Mouse (Mus musculus): ENCODE results near the gene Gjc2. TPM values are rescaled to one million over a fixed set of nuclear protein-coding genes. Genes with fewer than 3 reads are reported as not detected.

Gene Gjc2
- polyA plus RNA-seq, 1 experiment: 8.9 TPM

DNA sequence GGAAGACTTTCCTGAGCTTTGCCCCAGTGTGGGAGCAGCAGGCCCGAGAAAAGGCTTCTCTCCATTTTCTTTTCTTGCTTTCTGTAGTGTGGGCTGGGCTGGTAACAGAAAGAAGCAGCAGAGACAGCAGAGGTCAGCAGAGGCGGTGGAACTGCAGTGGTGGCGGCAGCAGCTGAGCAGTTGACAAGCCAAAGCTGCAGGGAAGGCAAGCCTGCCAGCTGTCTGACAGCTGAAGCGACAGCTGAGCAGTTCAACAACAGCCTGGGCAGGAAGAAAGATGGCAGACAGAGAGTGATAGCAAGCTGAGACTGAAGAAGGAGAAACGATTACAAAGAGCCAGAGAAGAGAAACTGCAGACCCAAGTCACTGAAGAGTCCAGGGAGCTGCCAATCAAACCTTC, 21.6 kb downstream of the Gjc2 start:
- no peak for DNase-seq (ENCODE audit: low spot score)

DNA sequence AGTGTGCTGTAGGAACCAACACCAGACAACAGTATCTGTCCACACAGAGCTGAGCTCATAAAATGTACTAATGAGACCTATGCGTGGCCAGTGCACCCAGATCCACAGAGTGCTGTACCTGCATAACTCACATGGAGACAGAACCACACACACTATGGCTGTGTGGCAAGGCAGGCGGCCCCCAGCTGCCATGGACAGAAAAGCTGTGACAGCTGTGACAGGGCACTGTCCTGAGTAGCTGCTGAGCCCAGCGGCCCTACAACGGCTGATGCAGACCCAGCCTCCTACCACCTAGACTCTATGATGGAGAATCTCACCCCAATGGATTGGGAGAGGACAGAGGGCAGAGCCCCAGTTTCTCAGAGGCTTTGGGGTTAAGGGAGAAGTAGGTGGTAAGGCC, 23.5 kb downstream of the Gjc2 start:
- no peak for DNase-seq (ENCODE audit: low spot score)

DNA sequence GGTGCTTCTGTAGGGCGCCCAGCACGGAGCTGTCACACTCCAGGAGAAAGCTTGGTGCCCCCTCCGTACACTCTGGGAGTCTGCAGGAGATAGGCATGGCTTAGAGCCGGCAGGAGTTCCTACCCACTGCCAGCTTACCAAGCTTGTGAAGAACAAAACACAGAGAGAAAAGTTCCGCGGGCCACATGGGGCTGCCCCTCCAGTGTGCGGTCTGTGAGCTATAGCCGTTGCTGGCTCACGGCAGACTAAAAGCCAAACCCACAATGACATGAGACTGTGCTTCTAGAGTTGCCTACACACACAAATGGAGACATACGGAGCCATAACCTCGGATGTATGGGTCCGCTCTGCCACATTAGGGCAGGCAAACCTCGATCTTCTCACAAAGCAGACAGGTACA, 23.9 kb downstream of the Gjc2 start:
- no peak for DNase-seq (ENCODE audit: low spot score)

DNA sequence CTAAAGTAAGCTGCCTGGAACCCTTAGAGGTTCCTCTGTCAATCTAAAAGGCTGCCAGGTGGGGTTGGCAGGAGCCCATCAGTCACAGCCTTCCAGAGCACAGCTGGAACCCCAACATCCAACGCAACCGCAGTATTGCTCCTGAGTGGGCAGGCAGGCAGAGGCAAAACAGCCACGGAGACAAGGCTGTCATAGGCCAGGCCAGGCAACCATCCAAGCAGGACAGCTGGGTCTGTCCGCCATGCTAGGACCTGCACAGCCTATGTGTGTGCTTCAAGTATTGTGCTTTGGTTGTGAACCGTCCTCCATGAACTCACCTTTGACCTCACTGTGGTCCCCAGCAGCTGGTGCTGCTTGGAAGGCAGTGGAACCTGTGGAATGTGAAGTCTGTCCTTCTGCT, 27.1 kb downstream of the Gjc2 start:
- no peak for DNase-seq (ENCODE audit: low spot score)

DNA sequence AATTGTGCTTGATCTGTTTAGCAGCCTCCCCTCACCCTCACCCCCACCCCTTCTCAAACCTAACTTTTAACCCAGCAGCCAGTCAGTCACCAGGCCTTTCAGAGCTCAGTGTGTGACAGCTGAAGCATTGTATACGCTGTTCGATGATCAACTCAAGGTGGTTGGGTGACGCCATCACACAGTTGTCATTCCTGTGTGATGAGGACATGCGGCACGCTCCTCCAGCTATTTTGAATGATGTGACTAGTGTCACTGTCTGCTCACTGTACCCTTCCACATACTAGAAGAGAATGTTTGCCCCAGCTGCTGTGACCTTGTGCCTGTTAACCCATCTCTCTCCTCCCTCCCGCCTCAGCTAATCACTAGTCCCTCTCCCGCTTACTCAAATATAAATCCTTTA, 28.8 kb downstream of the Gjc2 start:
- DNase-seq (ENCODE audit: low spot score): no peak

DNA sequence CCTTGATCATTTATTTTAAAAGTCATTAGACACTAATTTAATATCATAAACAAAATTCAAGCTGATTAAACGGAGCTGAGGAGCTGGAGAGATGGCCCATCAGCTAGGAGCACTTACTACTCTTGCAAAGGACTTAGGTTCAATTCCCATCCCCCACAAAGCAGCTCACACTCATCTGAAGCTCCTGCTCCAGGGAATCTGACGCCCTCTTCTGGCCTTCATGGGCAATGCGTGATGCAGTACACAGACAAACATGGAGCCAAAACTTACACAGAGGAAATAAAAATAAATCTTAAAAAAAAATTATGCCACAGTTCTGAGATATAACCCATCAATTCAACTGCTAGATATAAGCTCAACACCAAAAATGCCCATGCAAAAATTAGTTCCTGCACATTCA, 31.3 kb downstream of the Gjc2 start:
- no peak for DNase-seq (ENCODE audit: low spot score)

DNA sequence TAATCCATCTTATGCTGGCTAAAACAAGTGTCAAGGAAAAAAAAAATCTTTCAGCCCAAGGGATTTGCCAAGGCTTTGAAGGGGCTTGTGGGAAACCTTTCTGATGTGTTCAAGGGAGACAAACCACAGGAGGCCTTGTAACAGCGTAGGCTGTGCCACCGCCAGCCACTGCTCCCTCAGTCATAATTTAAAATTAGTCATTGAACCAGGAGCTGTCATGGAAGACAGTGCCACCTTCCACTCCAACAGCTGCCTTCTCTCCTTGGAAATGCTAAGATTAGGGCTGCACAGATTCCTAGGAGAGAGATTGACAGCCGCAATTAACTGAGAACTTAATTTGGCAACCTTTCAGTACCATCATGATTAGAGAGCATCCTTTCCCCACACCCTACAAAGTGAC, 33.7 kb downstream of the Gjc2 start:
- no peak for DNase-seq (ENCODE audit: low spot score)

DNA sequence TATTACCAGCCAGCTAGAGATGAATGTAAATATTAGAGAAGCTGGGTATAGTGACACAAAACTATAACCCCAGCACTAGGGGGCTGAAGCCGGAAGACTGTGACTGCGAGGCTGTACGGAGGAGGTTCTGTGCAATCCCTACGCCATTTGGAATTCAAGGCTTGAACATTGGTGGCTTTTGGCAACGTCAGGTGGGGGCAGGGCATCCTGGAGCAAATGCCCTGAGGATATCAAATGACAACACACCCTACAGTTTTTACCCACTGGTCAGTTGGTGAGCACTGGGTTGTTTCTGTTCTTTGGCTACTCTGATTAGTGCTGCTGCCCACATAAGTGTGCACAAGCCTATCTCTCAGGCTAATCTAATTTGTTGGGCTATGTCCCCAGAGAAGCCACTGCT, 40.1 kb downstream of the Gjc2 start:
- no peak for DNase-seq (ENCODE audit: low spot score)

DNA sequence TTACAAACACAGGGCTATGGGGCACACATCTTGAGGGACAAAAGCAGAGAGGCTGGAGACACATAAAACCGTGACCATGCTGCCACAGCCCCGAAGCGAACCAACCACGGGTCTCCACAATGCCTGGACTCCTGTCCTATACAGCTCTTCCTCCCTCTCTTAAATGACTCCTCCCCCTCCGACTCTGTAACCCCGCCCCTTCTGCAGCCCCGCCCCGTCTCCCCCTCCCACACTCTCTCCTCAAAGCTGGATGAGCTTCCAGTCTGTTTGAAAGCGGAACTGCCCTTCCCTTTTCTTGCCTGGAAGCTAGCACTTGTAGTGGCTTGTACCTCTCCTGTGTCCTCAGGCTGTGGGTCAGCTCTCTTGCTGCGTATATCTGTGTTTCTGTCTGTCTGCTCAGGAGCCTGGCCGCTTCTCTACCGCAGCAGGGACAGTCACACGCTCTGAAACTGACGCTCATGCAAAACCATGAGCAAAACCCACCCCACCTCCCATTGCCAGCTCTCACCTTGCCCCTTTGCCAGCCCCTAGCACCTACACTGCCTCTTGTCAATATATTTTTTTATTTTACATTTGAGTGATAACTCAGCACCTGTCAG, 41.1 kb downstream of the Gjc2 start:
- DNase-seq (ENCODE audit: low spot score): no peak

DNA sequence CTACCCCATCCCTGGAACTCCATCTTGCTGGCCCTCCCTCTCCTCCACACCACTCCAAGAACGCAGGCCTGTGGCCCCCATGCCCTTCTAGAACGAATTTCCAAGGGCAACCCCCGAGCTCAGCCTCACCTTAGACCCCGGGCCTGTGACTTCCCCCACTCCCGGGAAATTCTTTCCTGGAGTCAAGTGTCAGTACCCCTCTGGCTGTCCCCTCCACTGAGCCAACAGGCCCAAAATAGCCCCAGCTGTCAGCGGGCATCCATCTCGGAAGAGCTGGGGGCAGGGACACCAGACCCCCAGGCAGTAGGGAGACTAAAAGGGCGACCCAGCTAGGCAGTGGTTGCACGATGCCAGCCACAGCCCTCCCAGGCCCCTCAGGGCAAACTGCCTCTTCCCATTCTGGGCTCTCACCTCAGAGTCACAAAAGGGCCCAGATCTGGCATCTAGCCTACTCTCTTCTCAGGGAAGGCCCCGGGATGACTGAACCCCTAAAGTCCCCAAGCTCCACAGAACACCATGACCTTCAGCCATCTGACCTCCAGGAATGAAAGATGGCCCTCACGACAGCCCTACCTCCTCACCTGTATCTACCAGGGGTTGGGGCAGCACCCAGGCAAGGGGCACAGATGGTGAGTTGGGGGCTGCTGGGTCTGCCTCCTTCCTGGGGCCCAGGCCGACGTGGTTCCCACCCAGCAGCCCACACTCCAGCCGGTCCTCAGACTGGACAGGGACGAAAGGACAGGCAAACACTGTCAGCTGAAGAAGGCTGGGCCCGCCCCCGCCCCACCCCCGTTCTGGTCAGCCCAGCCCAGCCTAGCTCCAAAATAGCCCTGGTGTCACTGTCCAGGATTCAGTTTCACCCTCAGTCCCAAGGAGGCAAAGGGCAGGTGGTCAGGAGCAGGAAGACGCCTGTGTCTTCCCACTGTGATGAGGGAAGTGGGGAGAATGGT, 44.2 kb downstream of the Gjc2 start:
- DNase-seq (ENCODE audit: low spot score): no peak

DNA sequence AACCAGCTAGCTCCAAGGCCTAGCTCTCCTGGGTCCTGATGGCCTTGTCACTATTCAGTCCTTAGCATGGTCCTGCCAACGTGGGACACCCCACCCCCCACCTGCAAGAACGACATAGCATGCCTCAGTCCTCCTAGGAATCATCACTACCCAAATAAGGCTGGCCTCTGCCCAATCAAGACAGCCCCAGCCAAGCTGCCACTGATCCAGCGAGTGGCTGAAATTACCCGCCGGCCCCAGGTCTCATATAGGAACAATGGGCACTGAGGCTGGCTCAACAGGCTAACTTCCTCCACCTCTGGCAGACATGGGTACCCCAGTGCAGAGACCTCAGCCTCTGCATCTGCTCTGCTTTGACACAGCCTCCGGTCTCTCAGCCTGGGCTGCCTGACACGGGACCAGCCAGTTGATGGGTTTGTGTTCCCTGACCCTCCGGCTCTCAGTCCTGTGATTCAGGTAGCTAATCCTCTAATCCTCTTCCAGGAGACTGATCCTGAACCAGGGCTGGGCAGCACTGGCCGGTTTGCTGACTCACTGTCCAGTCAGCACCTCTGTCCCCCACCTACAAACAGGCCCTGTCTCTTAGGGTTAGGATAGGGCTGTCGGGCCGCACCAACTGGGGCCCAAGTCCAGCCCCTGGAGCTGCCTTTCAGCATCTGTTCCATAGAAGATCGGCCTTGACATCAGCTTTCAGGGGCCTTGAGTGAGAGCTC, 45.9 kb downstream of the Gjc2 start:
- no peak for DNase-seq (ENCODE audit: low spot score)

DNA sequence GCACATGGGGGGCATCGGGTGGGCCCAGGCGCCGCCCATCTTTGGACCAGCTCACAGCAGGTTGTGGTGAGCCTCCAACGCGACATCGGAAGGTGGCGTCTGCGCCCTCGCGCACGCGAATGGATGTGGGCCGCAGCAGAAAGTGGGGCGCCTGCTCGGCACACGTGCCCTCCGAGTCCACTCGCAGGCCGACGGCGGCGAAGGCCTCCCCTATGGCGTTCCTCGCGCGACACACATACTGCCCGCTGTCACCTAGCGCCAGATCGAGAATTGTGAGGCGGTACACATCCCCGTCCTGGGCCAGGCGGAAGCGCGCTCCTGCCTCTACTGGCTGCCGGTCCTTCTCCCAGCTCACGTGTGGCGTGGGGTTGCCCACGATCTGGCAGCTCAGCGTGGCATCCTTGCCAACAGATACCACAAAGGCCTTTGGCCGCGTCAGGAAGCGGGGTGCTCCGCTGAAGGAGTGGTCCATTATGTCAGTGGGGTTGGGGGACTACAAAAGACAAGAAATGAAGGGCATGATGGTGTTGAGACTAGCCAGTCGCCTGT, 47.0 kb downstream of the Gjc2 start, which contains the start of gene Obscn:
Obscn (minus strand) TSS at position 499 of the 549 bp plus-strand sequence.
- DNase-seq (ENCODE audit: low spot score): no peak

DNA sequence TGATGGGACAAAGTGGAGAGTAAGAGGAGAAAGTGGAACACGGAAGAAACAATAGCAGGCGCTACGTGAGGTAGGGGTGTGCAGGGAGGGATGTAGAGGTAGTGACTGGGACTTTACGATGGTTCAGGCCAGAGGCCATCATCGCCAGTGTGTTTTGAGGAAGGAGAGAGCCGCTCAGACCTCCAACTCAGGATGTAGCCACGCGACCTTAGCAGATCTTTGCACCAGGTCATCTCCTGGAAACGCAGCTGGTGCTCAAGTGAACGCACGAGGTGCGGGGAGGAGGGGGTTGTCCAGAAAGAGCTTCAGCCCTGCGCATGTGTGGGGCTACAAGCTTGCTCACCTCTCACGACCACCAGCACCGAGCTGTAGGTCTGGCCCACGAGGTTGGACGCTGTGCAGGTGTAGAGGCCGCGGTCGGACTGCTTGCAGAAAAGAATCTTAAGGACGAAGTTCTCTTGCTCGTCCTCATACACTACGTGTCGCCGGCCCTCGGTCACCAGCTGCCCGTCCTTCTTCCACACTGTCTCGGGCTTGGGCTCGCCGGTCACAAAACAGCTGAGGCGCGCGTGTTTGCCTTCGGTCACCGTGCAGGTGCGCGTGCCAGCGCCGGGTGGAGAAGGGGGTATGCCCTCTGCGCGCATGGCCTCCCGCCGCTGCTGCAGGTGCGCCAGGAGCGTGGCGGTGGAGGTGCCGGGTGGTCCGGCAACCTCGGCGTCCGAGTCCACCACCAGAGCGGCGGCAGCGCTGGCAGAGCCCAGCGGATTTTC, 47.8 kb downstream of the Gjc2 start:
- no peak for DNase-seq (ENCODE audit: low spot score)

DNA sequence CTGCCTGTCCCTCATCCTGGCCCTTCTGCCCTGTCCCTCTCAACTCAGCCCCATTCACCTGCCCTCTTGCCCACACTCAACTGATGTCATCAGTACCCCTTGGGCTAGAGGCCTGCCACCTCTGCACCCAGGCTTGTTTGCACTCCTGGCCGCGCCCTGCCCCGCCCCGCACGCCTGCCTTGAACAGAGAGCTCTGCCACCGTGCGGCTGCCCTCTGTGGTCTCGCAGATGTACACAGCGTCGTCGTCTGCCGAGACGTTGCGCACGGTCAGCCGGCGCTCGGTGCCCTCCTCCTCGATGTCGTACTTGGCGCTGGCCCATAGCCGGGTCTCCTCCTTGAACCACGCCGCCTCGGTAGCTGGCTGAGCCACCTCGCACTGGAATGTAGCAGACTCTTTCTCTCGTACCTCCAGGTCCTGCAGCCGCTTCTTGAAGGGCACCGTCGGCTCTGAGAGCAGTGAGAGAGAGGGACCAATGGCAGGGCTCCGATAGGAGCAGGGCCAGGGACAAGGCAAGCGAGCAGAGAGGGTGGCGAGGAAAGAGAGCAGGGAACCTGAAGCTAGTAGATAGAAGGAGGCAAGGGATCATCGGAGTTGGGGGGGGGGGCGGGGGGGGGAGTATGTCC, 48.5 kb downstream of the Gjc2 start:
- no peak for DNase-seq (ENCODE audit: low spot score)

DNA sequence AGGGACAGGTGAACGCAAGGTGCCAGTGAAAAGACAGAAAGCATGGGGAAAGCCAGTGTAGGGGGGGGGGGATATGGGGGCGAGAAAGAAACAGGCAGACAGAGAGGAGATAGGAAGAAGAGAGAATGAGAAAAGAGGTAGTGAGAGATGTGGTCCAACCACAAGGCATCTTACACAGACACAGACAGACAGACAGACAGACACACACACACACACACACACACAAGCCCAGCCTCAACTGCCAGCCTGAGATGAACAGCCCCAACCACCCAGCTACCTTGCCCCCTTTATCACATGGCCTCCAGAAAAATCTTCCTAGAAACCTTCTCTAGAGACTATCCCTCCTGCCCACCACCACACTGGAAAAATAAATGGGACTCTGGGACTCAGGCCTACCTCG, 50.9 kb downstream of the Gjc2 start:
- no peak for DNase-seq (ENCODE audit: low spot score)

DNA sequence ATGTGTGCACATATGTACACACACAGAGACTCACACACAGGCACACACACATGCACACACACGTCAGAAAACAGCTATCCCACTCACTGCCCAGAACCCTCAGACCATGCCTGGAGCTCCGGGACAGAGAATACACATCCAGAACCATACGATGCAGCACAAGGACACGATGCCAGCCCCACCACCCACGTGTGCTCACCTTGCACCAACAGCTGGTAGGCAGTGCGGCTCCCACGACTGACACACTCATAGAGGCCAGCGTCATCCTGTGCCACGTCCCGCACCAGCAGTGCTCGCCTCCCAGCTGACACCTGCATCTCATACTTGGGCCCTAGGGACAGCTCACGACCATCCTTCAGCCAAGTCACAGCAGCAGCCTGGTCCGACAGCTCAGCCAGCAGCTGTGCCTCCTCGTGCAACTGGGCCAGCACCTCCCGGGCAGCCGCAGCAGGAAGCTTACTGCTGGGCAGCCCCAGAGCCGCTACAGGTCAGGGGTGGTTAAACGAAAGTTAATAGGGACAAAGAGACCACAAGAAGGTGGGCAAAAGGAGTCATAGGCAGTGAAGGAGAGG, 51.6 kb downstream of the Gjc2 start:
- no peak for DNase-seq (ENCODE audit: low spot score)

DNA sequence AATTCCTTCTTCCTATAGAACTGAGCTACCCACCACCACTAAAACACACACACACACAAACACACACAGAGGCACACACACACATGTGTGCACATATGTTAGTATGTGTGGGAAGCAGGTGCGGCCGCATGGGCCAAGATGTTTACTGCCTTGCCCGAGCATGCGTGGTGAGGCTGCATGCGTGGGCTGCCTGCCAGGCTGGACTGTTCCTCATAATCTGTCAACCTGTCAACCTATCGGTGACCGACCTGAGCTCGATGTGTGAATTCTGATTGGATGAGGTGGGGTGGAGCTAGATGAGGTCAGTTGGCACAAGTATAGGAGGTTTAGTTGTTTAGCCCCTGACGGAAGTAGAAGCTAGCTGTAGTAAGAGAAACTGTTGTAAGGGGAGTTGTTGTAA, 52.2 kb downstream of the Gjc2 start:
- DNase-seq (ENCODE audit: low spot score): no peak

Measured in urinary bladder, adult 2 months (tissue).